Mouse (Mus musculus) midbrain, embryonic 11.5 days (tissue): ENCODE data around the gene Tprkb. TPM values are rescaled to one million over a fixed set of nuclear protein-coding genes. Genes with fewer than 3 reads are reported as not detected.
"Not testable (repeated sequence)": the region's sequence is repeated elsewhere in the genome, so short reads cannot be mapped to it uniquely, and the experiment has no call there.

Experiments used
- ATAC-seq: fragments of 200-750 bp; cut with Nextera tagmentation; 2 replicates; pipeline ENCODE4 v1.8.0; 2017; ENCODE audit warnings: moderate TSS enrichment, moderate library complexity; ENCODE audit not compliant: low FRiP score
- DNase-seq: peaks from one replicate; pipeline ENCODE4 v3.0.0; 2015; ENCODE audit warnings: low spot score; ENCODE audit errors: missing footprints
- H3K27ac ChIP-seq: fragments of 300-500 bp; sonication (generic); 2 replicates; pipeline ENCODE4 v1.5.1; 2014; ENCODE audit warnings: low read depth, low read length
- H3K27me3 ChIP-seq: fragments of 300-500 bp; sonication (generic); 2 replicates; pipeline ENCODE4 v1.6.1; 2014; ENCODE audit warnings: mild to moderate bottlenecking, low read length, moderate library complexity, mixed read lengths; ENCODE audit not compliant: control insufficient read depth, insufficient read depth
- H3K36me3 ChIP-seq: fragments of 300-500 bp; sonication (generic); 2 replicates; pipeline ENCODE4 v1.6.1; 2014; ENCODE audit warnings: mild to moderate bottlenecking, low read length, moderate library complexity, mixed read lengths; ENCODE audit not compliant: control insufficient read depth, insufficient read depth
- H3K4me1 ChIP-seq: fragments of 300-500 bp; sonication (generic); 2 replicates; pipeline ENCODE4 v1.6.1; 2014; ENCODE audit warnings: low read length; ENCODE audit not compliant: control insufficient read depth, insufficient read depth
- H3K4me2 ChIP-seq: fragments of 300-500 bp; sonication (generic); 2 replicates; pipeline ENCODE4 v1.6.1; 2014; ENCODE audit warnings: mild to moderate bottlenecking, moderate library complexity
- H3K4me3 ChIP-seq: fragments of 300-500 bp; sonication (generic); 2 replicates; pipeline ENCODE4 v1.5.1; 2014; ENCODE audit warnings: low read depth, low read length
- H3K9ac ChIP-seq: fragments of 300-500 bp; sonication (generic); 2 replicates; pipeline ENCODE4 v1.6.1; 2014; ENCODE audit warnings: low read length
- H3K9me3 ChIP-seq: fragments of 300-500 bp; sonication (generic); 2 replicates; pipeline ENCODE4 v1.6.1; 2016; ENCODE audit warnings: low read length; ENCODE audit not compliant: control insufficient read depth
- WGBS: fragments of 180-500 bp; shearing (Covaris S2); extraction: QIAGEN DNeasy Blood & Tissue Kit; methylation state at CpG from one replicate; pipeline ENCODE4 v1.1.7; 2014; 5-methylcytosine and 5-hydroxymethylcytosine counted together
- polyA plus RNA-seq: library from polyadenylated mRNA; unstranded; fragments of >200 nt; fragmentation: Nextera tagmentation; extraction: Ambion mirVana; gene quantifications from 2 replicates; pipeline ENCODE4 v1.2.1, GENCODE M21; 2014

The Tprkb gene
- polyA plus RNA-seq, 1 experiment from 2014 or later, result 33.6 TPM

- DNase-seq (no peak), ATAC-seq (no peak)
- H3K27ac ChIP-seq, result no peak overlapping the region
- peaks cover 5% of the 10 kb centered on the region; the same call in 1 of the 2 replicates for H3K4me1 ChIP-seq
- H3K36me3 ChIP-seq, result peaks cover 21% of the 10 kb centered on the region
- H3K4me2 ChIP-seq, result no peak overlapping the region
- WGBS, result 97% methylated on average over 3 of the region's 3 CpGs
- H3K4me3 ChIP-seq, result no peak overlapping the region
- no peak overlapping the region for H3K9ac ChIP-seq
- H3K9me3 ChIP-seq, result no peaks in the 10 kb centered on the region
- H3K27me3 ChIP-seq, result no peaks in the 10 kb centered on the region
Measured at GRCm38 (mm10) chr6:85957581-85957980, 45.9 kb downstream of the Tprkb start.

DNA sequence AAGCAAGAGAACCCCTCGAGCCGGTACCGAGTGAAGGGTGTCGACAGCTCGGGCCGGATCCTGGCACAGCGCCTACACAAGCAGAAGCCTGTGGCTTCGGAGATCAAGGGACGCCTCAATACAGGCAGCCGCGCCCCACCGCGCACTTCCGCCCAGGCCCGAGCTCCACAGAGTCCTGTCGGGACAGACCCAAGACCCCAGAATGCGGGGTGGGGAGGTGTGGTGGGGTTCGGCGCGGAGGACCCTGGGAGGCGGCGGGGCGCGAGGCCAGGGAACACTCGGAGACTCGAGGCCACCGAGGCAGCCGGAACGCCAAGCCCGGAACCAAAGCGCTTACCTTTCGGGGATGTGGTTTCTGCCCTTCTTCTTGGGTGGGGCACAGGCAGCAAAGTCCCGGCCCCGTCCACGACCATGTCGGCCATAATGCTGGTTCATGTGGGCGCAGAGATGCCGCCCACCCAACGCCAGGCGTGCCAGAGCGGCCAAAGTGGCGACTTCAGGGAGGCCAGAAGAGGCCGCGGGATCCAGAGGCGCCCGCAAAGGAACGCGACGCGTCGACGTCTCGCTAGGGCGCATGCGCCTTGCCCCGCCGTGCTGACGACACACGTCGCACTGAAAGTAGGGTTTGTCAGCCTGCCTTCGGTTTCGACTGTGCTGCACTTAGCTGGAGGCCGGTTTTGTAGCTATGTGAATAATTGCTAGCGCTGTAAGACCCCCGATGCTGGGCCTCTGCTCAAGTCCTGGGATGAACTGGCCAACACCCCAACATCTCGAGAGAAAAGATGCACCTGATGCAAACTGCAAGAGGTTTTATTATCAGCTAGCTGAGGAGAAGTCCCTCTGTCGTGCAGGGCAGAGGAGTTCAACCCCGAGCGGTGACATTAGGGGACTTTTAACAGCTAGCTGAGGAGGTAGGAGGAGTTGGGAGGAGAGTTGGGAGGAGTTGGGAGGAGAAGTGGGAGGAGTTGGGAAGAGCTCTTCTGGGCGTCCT is 49.7 kb downstream of the Tprkb start, which contains the start of gene Dusp11:
TSS of gene Dusp11 (minus strand) at position 567 of the 991 bp plus-strand sequence.
- Histone ChIP-seq H3K4me2 (peak within 1 kb of the TSS; percentile 71), H3K27ac (peak within 1 kb of the TSS; percentile 92), H3K36me3 (peaks cover 4% of the 10 kb centered on the region; the same call in 1 of the 2 replicates), H3K27me3 (no peaks in the 10 kb centered on the region), H3K9ac (peak within 1 kb of the TSS; percentile 93), H3K4me1 (peaks cover 5% of the 10 kb centered on the region; the same call in 1 of the 2 replicates), H3K4me3 (peak within 1 kb of the TSS; percentile 68), H3K9me3 (no peaks in the 10 kb centered on the region)
- DNase-seq (peak; percentile 100), ATAC-seq (peak; percentile 97)
- WGBS, result under 1% methylated on average over 63 of the region's 70 CpGs

GRCm38 (mm10) chr6:85966081-85966480 is 54.4 kb downstream of the Tprkb start:
- WGBS, result 70% methylated on average over 4 of the region's 6 CpGs
- not testable (repeated sequence) for ATAC-seq, H3K27ac ChIP-seq, H3K4me2 ChIP-seq, H3K27me3 ChIP-seq, DNase-seq, H3K36me3 ChIP-seq, H3K4me3 ChIP-seq, H3K4me1 ChIP-seq, H3K9ac ChIP-seq, H3K9me3 ChIP-seq

DNA sequence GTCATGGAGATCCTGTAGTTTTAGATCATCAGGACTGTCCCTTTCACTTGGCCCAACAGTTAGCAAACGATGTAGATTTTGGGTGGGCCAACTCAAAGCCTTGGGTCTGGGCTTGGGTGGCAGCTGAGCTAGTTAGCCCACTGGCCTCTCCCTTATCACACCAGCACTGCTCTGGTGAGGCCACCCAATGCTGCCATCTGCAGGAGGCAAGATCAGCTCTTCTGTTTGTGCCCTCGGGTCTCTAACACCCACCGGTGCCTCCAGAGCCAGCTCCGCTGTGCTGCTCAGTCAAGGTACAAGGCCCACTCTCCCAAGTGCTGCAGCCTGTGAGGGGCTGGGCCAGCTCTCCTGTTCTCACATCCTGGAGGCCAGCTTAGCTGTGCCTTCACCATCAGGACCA is 55.0 kb downstream of the Tprkb start:
- no peak for ATAC-seq
- Histone ChIP-seq H3K4me3 (no peak overlapping the region), H3K9me3 (no peaks in the 10 kb centered on the region), H3K4me1 (no peaks in the 10 kb centered on the region), H3K27ac (no peak overlapping the region), H3K9ac (no peak overlapping the region), H3K27me3 (no peaks in the 10 kb centered on the region), H3K4me2 (no peak overlapping the region), H3K36me3 (no peaks in the 10 kb centered on the region)
- DNase-seq, result no peak
- WGBS, result 70% methylated on average over 4 of the region's 4 CpGs

GRCm38 (mm10) chr6:85969889-85970288 is 58.2 kb downstream of the Tprkb start:
- 84% methylated on average over 2 of the region's 2 CpGs for WGBS
- DNase-seq (no peak), ATAC-seq (no peak)
- Histone ChIP-seq H3K9me3 (no peaks in the 10 kb centered on the region), H3K9ac (no peak overlapping the region), H3K36me3 (no peaks in the 10 kb centered on the region), H3K27me3 (no peaks in the 10 kb centered on the region), H3K4me1 (no peaks in the 10 kb centered on the region), H3K27ac (no peak overlapping the region), H3K4me2 (no peak overlapping the region), H3K4me3 (no peak overlapping the region)

DNA sequence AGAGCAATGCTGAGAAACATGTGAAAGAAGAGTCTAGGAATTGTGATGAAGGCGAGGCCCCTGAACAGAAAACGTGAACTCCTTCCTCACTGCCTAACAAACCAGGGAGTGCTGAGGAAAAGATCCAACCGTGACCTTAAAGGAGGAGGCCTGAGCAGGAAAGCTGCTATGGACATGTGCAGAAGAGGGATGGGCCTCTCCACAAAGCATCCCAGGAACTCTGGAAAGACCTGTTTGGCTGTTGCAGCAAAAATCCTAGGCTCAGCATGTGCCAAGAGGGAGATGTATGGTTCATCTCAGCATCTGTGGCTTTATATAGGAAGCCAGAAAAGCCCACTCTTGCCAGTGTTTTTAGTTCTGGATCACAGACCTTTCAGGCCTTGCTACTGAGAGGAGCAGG is 61.0 kb downstream of the Tprkb start:
- H3K36me3 ChIP-seq, result no peaks in the 10 kb centered on the region
- 76% methylated on average over 3 of the region's 3 CpGs for WGBS
- ATAC-seq, result no peak

GRCm38 (mm10) chr6:85973336-85973735 is 61.7 kb downstream of the Tprkb start:
- H3K4me2 ChIP-seq, result no peak overlapping the region
- no peak for ATAC-seq
- H3K27ac ChIP-seq, result no peak overlapping the region
- H3K4me1 ChIP-seq, result no peaks in the 10 kb centered on the region
- no peaks in the 10 kb centered on the region for H3K9me3 ChIP-seq
- 90% methylated on average over 3 of the region's 3 CpGs for WGBS
- no peaks in the 10 kb centered on the region for H3K27me3 ChIP-seq
- DNase-seq, result no peak
- no peaks in the 10 kb centered on the region for H3K36me3 ChIP-seq
- no peak overlapping the region for H3K9ac ChIP-seq
- H3K4me3 ChIP-seq, result no peak overlapping the region

More for the DNA sequence above, 61.0 kb downstream of the Tprkb start:
- Histone ChIP-seq H3K9me3 (no peaks in the 10 kb centered on the region), H3K27me3 (no peaks in the 10 kb centered on the region), H3K27ac (no peak overlapping the region), H3K4me1 (no peaks in the 10 kb centered on the region), H3K9ac (no peak overlapping the region), H3K4me3 (no peak overlapping the region), H3K4me2 (no peak overlapping the region)
- no peak for DNase-seq

GRCm38 (mm10) chr6:85974941-85975617 is 63.4 kb downstream of the Tprkb start:
- Histone ChIP-seq H3K27me3 (no peaks in the 10 kb centered on the region), H3K9me3 (no peaks in the 10 kb centered on the region), H3K27ac (no peak overlapping the region), H3K4me1 (no peaks in the 10 kb centered on the region), H3K36me3 (no peaks in the 10 kb centered on the region), H3K4me2 (no peak overlapping the region), H3K9ac (no peak overlapping the region), H3K4me3 (no peak overlapping the region)
- 65% methylated on average over 10 of the region's 10 CpGs for WGBS
- ATAC-seq (no peak), DNase-seq (no peak)

DNA sequence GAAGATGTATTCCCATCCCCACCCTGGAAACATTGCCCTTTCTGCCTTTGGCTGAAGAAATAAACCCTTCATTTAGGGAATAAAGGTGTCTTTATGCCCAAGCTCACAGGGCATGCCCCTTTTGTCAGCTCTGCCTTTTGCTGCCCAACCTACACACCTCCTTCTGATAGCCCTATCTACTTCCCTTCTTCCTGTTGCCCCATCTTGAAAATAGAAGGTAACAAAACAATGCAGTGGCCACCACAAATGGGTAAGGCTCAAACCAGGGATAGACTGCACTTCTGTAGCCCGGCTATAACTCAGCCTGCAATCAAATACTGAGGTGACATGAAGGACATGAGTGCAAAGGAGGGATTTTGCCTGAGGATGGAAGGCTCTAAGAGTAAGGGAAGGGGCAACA is 64.1 kb downstream of the Tprkb start:
- no peak for ATAC-seq
- 79% methylated on average over 1 of the region's 1 CpGs for WGBS
- Histone ChIP-seq H3K27ac (no peak overlapping the region), H3K4me3 (no peak overlapping the region), H3K9ac (no peak overlapping the region), H3K27me3 (no peaks in the 10 kb centered on the region), H3K4me2 (no peak overlapping the region), H3K36me3 (no peaks in the 10 kb centered on the region), H3K4me1 (no peaks in the 10 kb centered on the region), H3K9me3 (no peaks in the 10 kb centered on the region)
- DNase-seq, result no peak
